Mouse (Mus musculus): ENCODE measurements around the gene Klrb1b. TPM values are rescaled to one million over a fixed set of nuclear protein-coding genes. Genes with fewer than 3 reads are reported as not detected.
"Not testable (repeated sequence)": the region's sequence is repeated elsewhere in the genome, so short reads cannot be mapped to it uniquely, and the experiment has no call there.

The Klrb1b gene
- polyA plus RNA-seq, 1 experiment from 2014 or later, result 0.49 TPM

GRCm38 (mm10) chr6:128842945-128843478 lies 16.9 kb upstream of the Klrb1b start:
- peak; percentile 65 for ATAC-seq (replicated peaks; ENCODE audit: extremely low read depth, insufficient read depth, low FRiP score)
- Histone ChIP-seq H3K27me3 (ENCODE audit: control insufficient read depth, insufficient read depth, low read length) (no peaks in the 10 kb centered on the region), H3K9ac (ENCODE audit: low read length) (peak overlapping the region; percentile 90), H3K9me3 (replicated peaks; ENCODE audit: control insufficient read depth, low read length) (no peaks in the 10 kb centered on the region), H3K4me1 (ENCODE audit: control insufficient read depth, insufficient read depth, low read length) (peaks cover 11% of the 10 kb centered on the region), H3K4me2 (ENCODE audit: low read depth, low read length) (peak overlapping the region; percentile 58), H3K27ac (ENCODE audit: low read length) (peak overlapping the region; percentile 95), H3K36me3 (ENCODE audit: control insufficient read depth, insufficient read depth) (no peaks in the 10 kb centered on the region), H3K4me3 (ENCODE audit: low read length) (peak overlapping the region; percentile 76)
- WGBS, result 0% methylated on average over 44 of the region's 44 CpGs

- Histone ChIP-seq H3K9me3 (replicated peaks; ENCODE audit: control insufficient read depth, low read length) (no peaks in the 10 kb centered on the region), H3K4me2 (ENCODE audit: low read depth, low read length) (peak overlapping the region; percentile 58), H3K9ac (ENCODE audit: low read length) (peak overlapping the region; percentile 86), H3K4me3 (ENCODE audit: low read length) (peak overlapping the region; percentile 76), H3K4me1 (ENCODE audit: control insufficient read depth, insufficient read depth, low read length) (peaks cover 11% of the 10 kb centered on the region), H3K36me3 (ENCODE audit: control insufficient read depth, insufficient read depth) (no peaks in the 10 kb centered on the region), H3K27ac (ENCODE audit: low read length) (peak overlapping the region; percentile 95), H3K27me3 (ENCODE audit: control insufficient read depth, insufficient read depth, low read length) (no peaks in the 10 kb centered on the region)
- WGBS, result under 1% methylated on average over 20 of the region's 20 CpGs
- ATAC-seq (replicated peaks; ENCODE audit: extremely low read depth, insufficient read depth, low FRiP score), result no peak
These were observed 16.3 kb upstream of the Klrb1b start for GRCm38 (mm10) chr6:128842356-128842944.

- H3K9ac ChIP-seq (ENCODE audit: low read length), result no peak overlapping the region
- peak overlapping the region; percentile 76; the same call in 1 of the 2 replicates for H3K4me3 ChIP-seq (ENCODE audit: low read length)
- peak overlapping the region; percentile 58 for H3K4me2 ChIP-seq (ENCODE audit: low read depth, low read length)
- 39% methylated on average over 4 of the region's 4 CpGs for WGBS
- H3K36me3 ChIP-seq (ENCODE audit: control insufficient read depth, insufficient read depth), result no peaks in the 10 kb centered on the region
- no peaks in the 10 kb centered on the region for H3K9me3 ChIP-seq (replicated peaks; ENCODE audit: control insufficient read depth, low read length)
- H3K4me1 ChIP-seq (ENCODE audit: control insufficient read depth, insufficient read depth, low read length), result peaks cover 11% of the 10 kb centered on the region
- no peaks in the 10 kb centered on the region for H3K27me3 ChIP-seq (ENCODE audit: control insufficient read depth, insufficient read depth, low read length)
- no peak overlapping the region for H3K27ac ChIP-seq (ENCODE audit: low read length)
- ATAC-seq (replicated peaks; ENCODE audit: extremely low read depth, insufficient read depth, low FRiP score), result no peak
These were observed 15.4 kb upstream of the Klrb1b start for GRCm38 (mm10) chr6:128841327-128842089.

- H3K4me2 ChIP-seq (ENCODE audit: low read depth, low read length); ATAC-seq (replicated peaks; ENCODE audit: extremely low read depth, insufficient read depth, low FRiP score); H3K4me3 ChIP-seq (ENCODE audit: low read length); H3K9me3 ChIP-seq (replicated peaks; ENCODE audit: control insufficient read depth, low read length); H3K27ac ChIP-seq (ENCODE audit: low read length); H3K9ac ChIP-seq (ENCODE audit: low read length); H3K27me3 ChIP-seq (ENCODE audit: control insufficient read depth, insufficient read depth, low read length); H3K36me3 ChIP-seq (ENCODE audit: control insufficient read depth, insufficient read depth): not testable (repeated sequence)
- WGBS, result 76% methylated on average over 3 of the region's 3 CpGs
- peaks cover 11% of the 10 kb centered on the region for H3K4me1 ChIP-seq (ENCODE audit: control insufficient read depth, insufficient read depth, low read length)
These were observed 14.5 kb upstream of the Klrb1b start for GRCm38 (mm10) chr6:128840669-128841068.

- WGBS, result 54% methylated on average over 7 of the region's 7 CpGs
- Histone ChIP-seq H3K27me3 (ENCODE audit: control insufficient read depth, insufficient read depth, low read length) (no peaks in the 10 kb centered on the region), H3K36me3 (ENCODE audit: control insufficient read depth, insufficient read depth) (no peaks in the 10 kb centered on the region), H3K9ac (ENCODE audit: low read length) (no peak overlapping the region), H3K9me3 (replicated peaks; ENCODE audit: control insufficient read depth, low read length) (no peaks in the 10 kb centered on the region), H3K4me1 (ENCODE audit: control insufficient read depth, insufficient read depth, low read length) (peaks cover 8% of the 10 kb centered on the region), H3K27ac (ENCODE audit: low read length) (peak overlapping the region; percentile 96; the same call in 1 of the 2 replicates), H3K4me3 (ENCODE audit: low read length) (peak overlapping the region; percentile 87; the same call in 1 of the 2 replicates), H3K4me2 (ENCODE audit: low read depth, low read length) (peak overlapping the region; percentile 79)
- no peak for ATAC-seq (replicated peaks; ENCODE audit: extremely low read depth, insufficient read depth, low FRiP score)
These were observed 13.8 kb upstream of the Klrb1b start for GRCm38 (mm10) chr6:128839921-128840320.

- H3K27ac ChIP-seq (ENCODE audit: low read length), result peak overlapping the region; percentile 96
- peak overlapping the region; percentile 79 for H3K4me2 ChIP-seq (ENCODE audit: low read depth, low read length)
- H3K4me1 ChIP-seq (ENCODE audit: control insufficient read depth, insufficient read depth, low read length), result peaks cover 8% of the 10 kb centered on the region
- H3K27me3 ChIP-seq (ENCODE audit: control insufficient read depth, insufficient read depth, low read length), result no peaks in the 10 kb centered on the region
- peak overlapping the region; percentile 87 for H3K4me3 ChIP-seq (ENCODE audit: low read length)
- no peaks in the 10 kb centered on the region for H3K9me3 ChIP-seq (replicated peaks; ENCODE audit: control insufficient read depth, low read length)
- H3K9ac ChIP-seq (ENCODE audit: low read length), result peak overlapping the region; percentile 67
- WGBS, result 0% methylated on average over 17 of the region's 17 CpGs
- H3K36me3 ChIP-seq (ENCODE audit: control insufficient read depth, insufficient read depth), result no peaks in the 10 kb centered on the region
- ATAC-seq (replicated peaks; ENCODE audit: extremely low read depth, insufficient read depth, low FRiP score), result peak; percentile 19; the same call in 1 of the 2 replicates
These were observed 13.2 kb upstream of the Klrb1b start for GRCm38 (mm10) chr6:128839266-128839771.

GRCm38 (mm10) chr6:128838342-128839265 lies 12.5 kb upstream of the Klrb1b start:
- Histone ChIP-seq H3K4me1 (ENCODE audit: control insufficient read depth, insufficient read depth, low read length) (peaks cover 5% of the 10 kb centered on the region), H3K9ac (ENCODE audit: low read length) (peak overlapping the region; percentile 92), H3K27me3 (ENCODE audit: control insufficient read depth, insufficient read depth, low read length) (no peaks in the 10 kb centered on the region), H3K36me3 (ENCODE audit: control insufficient read depth, insufficient read depth) (no peaks in the 10 kb centered on the region), H3K27ac (ENCODE audit: low read length) (peak overlapping the region; percentile 96), H3K4me3 (ENCODE audit: low read length) (peak overlapping the region; percentile 87), H3K9me3 (replicated peaks; ENCODE audit: control insufficient read depth, low read length) (no peaks in the 10 kb centered on the region), H3K4me2 (ENCODE audit: low read depth, low read length) (peak overlapping the region; percentile 79)
- under 1% methylated on average over 49 of the region's 49 CpGs for WGBS
- peak; percentile 64 for ATAC-seq (replicated peaks; ENCODE audit: extremely low read depth, insufficient read depth, low FRiP score)

GRCm38 (mm10) chr6:128837454-128838341 lies 11.6 kb upstream of the Klrb1b start:
- peaks cover 5% of the 10 kb centered on the region for H3K4me1 ChIP-seq (ENCODE audit: control insufficient read depth, insufficient read depth, low read length)

More at GRCm38 (mm10) chr6:128837454-128838341, 11.6 kb upstream of the Klrb1b start:
- H3K9ac ChIP-seq (ENCODE audit: low read length), result peak overlapping the region; percentile 52
- peak overlapping the region; percentile 53 for H3K27ac ChIP-seq (ENCODE audit: low read length)
- WGBS, result 2% methylated on average over 14 of the region's 14 CpGs
- peak overlapping the region; percentile 87 for H3K4me3 ChIP-seq (ENCODE audit: low read length)
- H3K36me3 ChIP-seq (ENCODE audit: control insufficient read depth, insufficient read depth), result no peaks in the 10 kb centered on the region
- H3K9me3 ChIP-seq (replicated peaks; ENCODE audit: control insufficient read depth, low read length), result no peaks in the 10 kb centered on the region
- H3K27me3 ChIP-seq (ENCODE audit: control insufficient read depth, insufficient read depth, low read length), result no peaks in the 10 kb centered on the region
- peak overlapping the region; percentile 79 for H3K4me2 ChIP-seq (ENCODE audit: low read depth, low read length)
- no peak for ATAC-seq (replicated peaks; ENCODE audit: extremely low read depth, insufficient read depth, low FRiP score)
